In the genomic region with DNA sequence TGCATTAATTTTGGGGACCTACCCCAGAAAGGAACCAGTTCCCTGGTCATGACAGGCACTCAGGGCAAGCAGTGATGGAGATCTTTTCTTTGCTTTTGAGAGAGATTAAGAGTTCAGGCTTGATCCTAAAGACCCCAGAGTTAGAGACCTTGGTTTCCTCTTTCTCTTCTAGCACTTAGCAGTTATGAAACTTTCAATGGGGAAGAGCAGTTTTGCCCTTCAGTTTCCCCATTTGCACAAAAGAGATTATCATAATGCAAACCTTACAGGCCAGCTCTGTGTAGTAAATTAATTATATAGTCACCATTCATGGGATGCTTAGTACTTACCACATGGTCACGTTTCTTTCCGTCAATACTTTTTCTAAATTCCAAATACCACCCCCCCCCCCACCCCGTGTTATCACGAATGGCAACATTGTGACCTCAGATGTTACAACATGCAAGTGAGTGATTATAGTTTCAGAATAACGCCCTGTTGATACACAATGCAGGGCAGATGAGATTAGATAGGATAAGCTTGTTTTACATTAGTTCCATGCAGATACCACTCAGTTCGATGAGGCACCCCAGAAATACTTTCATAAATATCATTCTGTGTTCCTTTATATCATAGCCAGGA, we compare ENCODE assay signal across 22 mouse cellular contexts. TPM values are rescaled to one million over a fixed set of nuclear protein-coding genes. Genes with fewer than 3 reads are reported as not detected.
DNase-seq lines count a peak whose midpoint lies in the region; ATAC-seq and TF ChIP-seq lines count a peak whose summit lies in the region.
"Had no signal": no experiment of that assay in that cellular context is flagged by ENCODE, and none has a peak within 500 bp of the region (broad histone marks: within the 10 kb centered on the region; RNA-seq: fewer than 3 reads in every experiment).

No protein-coding gene starts in this region.

- DNase-seq in G1E (ENCODE audit: low spot score) = no peak
- DNase-seq in liver, embryonic 13.5 days = no peak
- no peak for DNase-seq in cerebellum, postnatal 14 days
- DNase-seq in hindbrain, embryonic 10.5 days (ENCODE audit: low spot score) = no peak
- DNase-seq: adrenal gland, postnatal 25 days; cerebellum, adult 11-12 months; cerebellum, postnatal 25 days; embryo, embryonic 11 days; heart, adult 18-20 months; kidney, adult 18-20 months; layer of hippocampus, adult 9-11 months; lung, postnatal 4 days had no signal

- peaks cover 41% of the 10 kb centered on the region for H3K4me1 ChIP-seq in G1E (ENCODE audit: insufficient read depth, low read depth, low read length)
- H3K4me1 ChIP-seq in liver, embryonic 13.5 days (replicated peaks) = peaks cover 63% of the 10 kb centered on the region
- H3K4me1 ChIP-seq in hindbrain, embryonic 16.5 days (ENCODE audit: control insufficient read depth, insufficient read depth, low read depth, low read length) = no peaks in the 10 kb centered on the region
- no peaks in the 10 kb centered on the region for H3K4me1 ChIP-seq in hindbrain, embryonic 10.5 days (replicated peaks)
- H3K4me1 ChIP-seq: embryonic facial prominence, embryonic 13.5 days; heart, embryonic 12.5 days; limb, embryonic 15.5 days had no signal

- no peaks in the 10 kb centered on the region for H3K9me3 ChIP-seq in G1E (replicated peaks)
- H3K9me3 ChIP-seq in liver, embryonic 13.5 days (replicated peaks) = no peaks in the 10 kb centered on the region
- H3K9me3 ChIP-seq in hindbrain, embryonic 16.5 days (ENCODE audit: control insufficient read depth, low read length) = no peaks in the 10 kb centered on the region
- no peaks in the 10 kb centered on the region for H3K9me3 ChIP-seq in hindbrain, embryonic 10.5 days
- H3K9me3 ChIP-seq: embryonic facial prominence, embryonic 13.5 days; heart, embryonic 12.5 days; limb, embryonic 15.5 days had no signal

- peak overlapping the region; percentile 58 for H3K27ac ChIP-seq in liver, embryonic 13.5 days
- no peak overlapping the region for H3K27ac ChIP-seq in hindbrain, embryonic 16.5 days (ENCODE audit: low read depth, low read length)
- no peak overlapping the region for H3K27ac ChIP-seq in hindbrain, embryonic 10.5 days
- H3K27ac ChIP-seq: embryonic facial prominence, embryonic 13.5 days; limb, embryonic 15.5 days had no signal

- 18% methylated on average over 6 of the region's 6 CpGs for WGBS in liver, embryonic 13.5 days (ENCODE audit: insufficient replicate concordance)
- 88% methylated on average over 6 of the region's 6 CpGs for WGBS in hindbrain, embryonic 16.5 days
- WGBS in hindbrain, embryonic 10.5 days = 85% methylated on average over 6 of the region's 6 CpGs

- peak; percentile 45 for ATAC-seq in G1E (ENCODE audit: extremely low read depth, insufficient number of reproducible peaks, low FRiP score, poor library complexity, severe bottlenecking)
- ATAC-seq in common myeloid progenitor, adult 5-6 weeks (replicated peaks; ENCODE audit: low read depth, poor library complexity, severe bottlenecking) = peak; percentile 58; the same call in 1 of the 2 replicates
- ATAC-seq in liver, embryonic 13.5 days (ENCODE audit: low read depth) = peak; percentile 82
- ATAC-seq in megakaryocyte progenitor cell, adult 5-6 weeks (replicated peaks; ENCODE audit: poor library complexity) = peak; percentile 73
- no peak for ATAC-seq in hindbrain, embryonic 16.5 days
- ATAC-seq: forebrain, embryonic 14.5 days had no signal

- H3K4me3 ChIP-seq in G1E (ENCODE audit: low read depth, low read length) = no peak overlapping the region
- H3K4me3 ChIP-seq in liver, embryonic 13.5 days (replicated peaks) = no peak overlapping the region
- no peak overlapping the region for H3K4me3 ChIP-seq in hindbrain, embryonic 16.5 days (ENCODE audit: low read length)
- H3K4me3 ChIP-seq in hindbrain, embryonic 10.5 days = no peak overlapping the region
- H3K4me3 ChIP-seq: embryonic facial prominence, embryonic 13.5 days; erythroblast, embryonic 14.5 days; heart, embryonic 12.5 days; limb, embryonic 15.5 days had no signal

- H3K9ac ChIP-seq in liver, embryonic 13.5 days = 0 out of 2 replicates have a peak overlapping the region, but pooled peaks have one; percentile 30
- H3K9ac ChIP-seq in hindbrain, embryonic 16.5 days (ENCODE audit: low read depth, low read length) = no peak overlapping the region
- H3K9ac ChIP-seq: embryonic facial prominence, embryonic 13.5 days; heart, embryonic 12.5 days; limb, embryonic 15.5 days had no signal

- no peaks in the 10 kb centered on the region for H3K36me3 ChIP-seq in G1E (replicated peaks)
- no peaks in the 10 kb centered on the region for H3K36me3 ChIP-seq in liver, embryonic 13.5 days
- no peaks in the 10 kb centered on the region for H3K36me3 ChIP-seq in hindbrain, embryonic 16.5 days (ENCODE audit: control insufficient read depth, insufficient read depth, low read length)
- no peaks in the 10 kb centered on the region for H3K36me3 ChIP-seq in hindbrain, embryonic 10.5 days
- H3K36me3 ChIP-seq: embryonic facial prominence, embryonic 13.5 days; heart, embryonic 12.5 days; limb, embryonic 15.5 days had no signal

- no peak for TF ChIP-seq CTCF in G1E (IDR thresholded peaks at IDR 0.05; ENCODE audit: low read depth, low read length)

- H3K27me3 ChIP-seq in G1E (ENCODE audit: insufficient read depth, low read length) = no peaks in the 10 kb centered on the region
- no peaks in the 10 kb centered on the region for H3K27me3 ChIP-seq in liver, embryonic 13.5 days
- H3K27me3 ChIP-seq in hindbrain, embryonic 16.5 days (replicated peaks; ENCODE audit: control insufficient read depth, insufficient read depth, low read length) = no peaks in the 10 kb centered on the region
- no peaks in the 10 kb centered on the region for H3K27me3 ChIP-seq in hindbrain, embryonic 10.5 days (ENCODE audit: insufficient read depth, poor library complexity, severe bottlenecking)
- H3K27me3 ChIP-seq: embryonic facial prominence, embryonic 13.5 days; heart, embryonic 12.5 days; limb, embryonic 15.5 days had no signal

- 0 out of 2 replicates have a peak overlapping the region, but pooled peaks have one; percentile 6 for H3K4me2 ChIP-seq in liver, embryonic 13.5 days
- H3K4me2 ChIP-seq in hindbrain, embryonic 16.5 days (ENCODE audit: low read length) = no peak overlapping the region
- H3K4me2 ChIP-seq: embryonic facial prominence, embryonic 13.5 days; heart, embryonic 12.5 days; limb, embryonic 15.5 days; midbrain, embryonic 11.5 days had no signal

RNA-seq across cellular contexts. Expression of a gene that starts 10.9 kb away (rescaled TPM):
- total RNA-seq in G1E (2014; fragmentation: Nextera tagmentation) (2.8 and 4.9 TPM in 2 replicates), G1E (2017) (1.9 and 2.2 TPM in 2 replicates)
- 0.04 and 0.05 TPM in 2 replicates for polyA plus RNA-seq in G1E (2012)
- total RNA-seq in common myeloid progenitor, adult 5-6 weeks (2017) = 26.5 and 29.0 TPM in 2 replicates
- 8.3 and 9.3 TPM in 2 replicates for polyA plus RNA-seq in liver, embryonic 13.5 days (2015; fragmentation: Nextera tagmentation; extraction: Ambion mirVana)
- 3.2 and 6.5 TPM in 2 replicates for total RNA-seq in megakaryocyte progenitor cell, adult 5-6 weeks (2015)
- total RNA-seq in megakaryocyte progenitor cell, adult 5-6 weeks (2017) = 4.9 and 8.6 TPM in 2 replicates
- polyA plus RNA-seq in hindbrain, embryonic 16.5 days (2015; fragmentation: Nextera tagmentation; extraction: Ambion mirVana) = 1.3 and 1.9 TPM in 2 replicates
- polyA plus RNA-seq in hindbrain, embryonic 10.5 days (2016; fragmentation: Nextera tagmentation; extraction: Ambion mirVana) = 0.10 TPM in 1 of 2 replicates, not detected in the other
- polyA plus RNA-seq: hindbrain, embryonic 11.5 days had no signal

RNA-seq across cellular contexts. Expression of a gene that starts 36.2 kb away (rescaled TPM):
- total RNA-seq in G1E (2014; fragmentation: Nextera tagmentation) = not detected in 2 replicates
- not detected in 2 replicates for total RNA-seq in G1E (2017)
- polyA plus RNA-seq in G1E (2012) = not detected in 2 replicates
- total RNA-seq in common myeloid progenitor, adult 5-6 weeks (2017) = not detected in 2 replicates
- polyA plus RNA-seq in liver, embryonic 13.5 days (2015; fragmentation: Nextera tagmentation; extraction: Ambion mirVana) = 2.0 and 2.8 TPM in 2 replicates
- 0.10 TPM in 1 of 2 replicates, not detected in the other for total RNA-seq in megakaryocyte progenitor cell, adult 5-6 weeks (2015)
- total RNA-seq in megakaryocyte progenitor cell, adult 5-6 weeks (2017) = not detected in 2 replicates
- polyA plus RNA-seq in hindbrain, embryonic 16.5 days (2015; fragmentation: Nextera tagmentation; extraction: Ambion mirVana) = 27.3 and 34.0 TPM in 2 replicates
- polyA plus RNA-seq in hindbrain, embryonic 10.5 days (2016; fragmentation: Nextera tagmentation; extraction: Ambion mirVana) = 0.80 and 5.7 TPM in 2 replicates
- polyA plus RNA-seq: erythroblast, embryonic 14.5 days had no signal
